Mouse (Mus musculus) right cerebral cortex, adult 18-20 months (tissue): ENCODE data around the gene Ano5.

Experiments used
- DNase-seq: peaks from one replicate; pipeline ENCODE4 v3.0.0; 2022; ENCODE audit warnings: mixed read lengths

The Ano5 gene

DNA sequence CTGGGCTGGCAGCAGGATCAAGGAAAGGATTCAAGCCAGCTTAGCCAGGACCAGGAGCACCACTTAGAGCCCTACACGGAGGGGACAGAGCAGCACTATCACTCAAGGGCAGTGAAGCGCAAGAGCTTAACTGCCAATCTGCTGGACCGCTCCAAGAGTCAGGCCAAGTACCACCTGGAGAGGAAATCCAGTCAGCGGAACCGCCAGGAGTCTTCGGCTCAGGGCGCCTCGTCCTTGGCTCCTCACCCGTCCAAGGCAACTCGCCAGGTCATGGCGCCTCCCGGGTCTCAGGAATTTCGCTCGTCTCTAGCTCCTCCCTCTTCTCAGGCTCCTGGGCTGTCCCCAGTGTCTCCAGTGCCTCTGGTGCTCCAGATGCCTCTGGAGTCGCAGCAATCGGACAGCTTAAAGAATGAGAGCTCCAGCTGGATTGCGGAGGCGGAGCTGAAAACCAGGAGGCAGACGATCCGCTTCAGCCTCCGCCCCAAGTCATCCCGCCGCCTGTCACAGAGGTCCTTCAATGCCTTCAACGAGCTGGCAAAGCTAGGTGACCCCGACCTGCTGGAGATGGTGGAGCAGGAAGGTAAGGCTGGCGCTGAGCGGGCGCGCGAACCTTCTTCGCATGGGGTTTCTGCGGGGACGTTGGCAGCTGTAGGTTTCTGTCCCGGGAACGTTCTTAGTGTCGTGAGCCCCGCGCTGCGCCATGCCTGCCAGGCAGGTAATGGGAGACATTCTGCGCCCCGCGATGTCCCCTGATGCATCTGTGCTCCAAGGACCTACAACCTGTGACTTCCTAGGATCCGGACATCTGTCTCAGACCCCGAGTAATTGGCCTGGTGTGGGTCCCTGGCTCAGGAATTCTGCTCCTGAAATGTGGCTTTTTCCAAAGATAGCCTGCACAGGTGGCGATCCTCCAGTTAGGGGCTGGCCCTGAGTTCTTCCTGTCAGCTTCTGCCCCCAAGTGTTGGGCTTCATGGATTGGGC is at the start of gene Ano5:
TSS of gene Ano5 (plus strand) at position 359 of the 981 bp plus-strand sequence.
- peak; percentile 34 for DNase-seq

- no peak for DNase-seq
Measured at GRCm38 (mm10) chr7:51499396-51499795, 11.4 kb upstream of the Ano5 start.

DNA sequence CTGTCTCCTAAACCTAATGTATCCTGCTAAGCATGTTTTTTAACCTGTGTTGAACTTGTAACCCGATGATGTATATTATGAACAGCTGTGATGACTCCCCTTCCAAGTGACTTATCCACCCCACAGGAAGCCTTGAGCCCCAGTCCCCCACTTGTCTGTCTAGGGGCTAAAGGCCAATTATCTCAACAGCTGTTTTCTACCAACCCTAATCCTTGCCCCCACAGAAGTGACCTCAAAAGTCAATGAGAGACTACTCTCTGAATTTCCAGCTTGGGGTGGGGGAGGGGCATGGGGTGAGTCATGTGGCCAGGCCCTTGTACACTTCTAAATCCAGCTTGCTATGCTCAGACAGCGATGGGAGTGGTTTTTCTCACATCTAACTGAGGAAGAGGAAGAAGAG is 6.9 kb upstream of the Ano5 start:
- DNase-seq: no peak

DNA sequence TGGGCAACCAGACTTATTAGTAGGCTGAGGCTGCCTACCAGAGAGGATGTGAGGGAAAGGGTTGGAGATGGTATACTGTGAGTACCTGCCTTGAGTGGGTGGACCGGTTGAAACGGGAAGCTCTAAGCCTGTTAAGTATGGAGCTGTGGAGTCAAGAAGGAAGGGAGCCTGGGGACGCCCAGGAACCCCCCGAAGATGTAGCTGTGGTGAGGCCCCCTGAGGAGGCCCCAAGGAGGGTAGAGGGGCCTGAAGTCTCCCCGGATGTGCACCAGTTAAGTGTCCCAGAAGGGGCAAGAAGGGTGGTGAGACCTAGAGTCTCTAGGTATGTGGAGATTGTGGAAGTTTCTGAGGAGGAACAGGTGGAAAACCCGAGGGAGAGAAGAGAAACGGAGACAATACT is 682 bp upstream of the Ano5 start:
- no peak for DNase-seq

DNA sequence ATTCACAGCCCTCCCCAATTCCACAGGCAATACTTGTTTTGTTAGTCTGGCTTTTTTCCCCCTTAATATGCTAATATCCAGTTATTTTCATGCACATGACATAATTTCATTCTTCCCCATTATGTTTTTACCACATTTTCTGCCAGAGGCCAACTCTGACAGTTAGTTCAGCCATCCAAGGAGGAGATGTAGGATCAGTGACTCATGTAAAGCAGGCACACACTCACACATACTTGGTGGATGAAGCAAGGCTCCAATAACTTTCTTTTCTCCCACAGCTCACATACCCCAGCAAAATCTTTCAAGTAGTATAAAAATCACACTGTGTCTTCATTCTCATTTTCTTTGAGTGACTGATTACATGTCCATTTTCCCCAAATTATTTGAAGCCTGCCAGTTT is 28.5 kb downstream of the Ano5 start:
- DNase-seq: no peak

- no peak for DNase-seq
Measured at GRCm38 (mm10) chr7:51540736-51541135, 29.9 kb downstream of the Ano5 start.

- no peak for DNase-seq
Measured at GRCm38 (mm10) chr7:51600021-51600420, 89.2 kb downstream of the Ano5 start.

GRCm38 (mm10) chr7:51603741-51604140 is 92.9 kb downstream of the Ano5 start:
- DNase-seq: no peak

DNA sequence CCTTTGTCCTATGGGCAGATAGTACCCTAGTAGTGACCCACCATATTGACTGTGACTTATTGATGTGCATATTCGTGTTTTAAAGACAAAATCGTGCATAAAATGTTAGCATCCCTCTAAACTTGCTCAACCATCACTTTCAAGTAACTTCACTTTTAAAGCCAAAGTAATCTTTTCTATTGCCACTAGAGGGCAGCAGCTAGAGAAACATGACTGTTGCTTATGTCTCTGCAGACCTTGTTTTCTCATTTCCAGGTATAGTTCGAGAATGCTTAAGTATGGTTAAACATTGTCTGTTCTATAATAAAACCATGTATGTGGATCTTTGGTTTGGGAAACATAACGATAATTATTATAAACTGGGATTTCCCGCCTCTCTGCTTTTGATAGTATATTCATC is 103.6 kb downstream of the Ano5 start:
- no peak for DNase-seq

DNA sequence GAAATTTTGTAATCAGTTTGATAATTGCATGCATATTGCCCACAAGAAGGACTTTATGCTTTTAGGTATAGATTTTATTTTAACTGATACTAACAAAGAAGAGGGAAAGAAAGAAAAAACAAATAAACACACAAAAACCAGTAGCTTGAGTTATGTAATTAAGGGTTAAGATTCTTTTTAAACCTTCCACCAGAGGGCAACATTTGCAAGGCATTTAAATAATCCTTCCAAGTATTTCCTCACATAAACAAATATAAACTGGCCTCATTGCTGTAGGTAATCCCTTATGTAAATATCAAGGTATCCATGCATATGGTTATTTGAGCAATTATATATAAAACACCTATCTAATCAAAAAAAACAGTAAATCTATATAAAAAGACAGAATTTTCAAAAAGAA is 107.1 kb downstream of the Ano5 start:
- DNase-seq: no peak

DNA sequence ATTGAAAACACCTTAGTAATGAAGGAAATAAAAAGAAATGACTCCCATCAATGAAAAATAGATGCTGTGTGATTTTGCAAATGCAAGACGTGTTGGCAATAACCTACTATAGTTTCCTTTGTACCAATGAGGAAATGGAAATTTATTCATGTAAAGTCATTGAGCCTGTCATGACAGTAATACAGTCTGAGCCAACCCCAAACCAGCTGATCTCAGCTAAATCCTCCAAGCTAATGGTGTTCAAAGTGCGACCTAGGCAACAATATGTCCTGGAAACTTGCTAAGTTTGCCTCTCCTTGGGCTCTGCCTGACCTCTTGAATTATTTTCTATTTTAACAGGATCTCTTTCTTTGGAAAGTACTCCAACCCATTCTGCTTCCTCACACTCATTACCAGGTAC is 107.6 kb downstream of the Ano5 start:
- DNase-seq: no peak

- DNase-seq: no peak
Measured at GRCm38 (mm10) chr7:51619977-51620376, 109.1 kb downstream of the Ano5 start.

- DNase-seq: no peak
Measured at GRCm38 (mm10) chr7:51621694-51622145, 110.9 kb downstream of the Ano5 start, which contains the start of gene Slc17a6. TSS of gene Slc17a6 (plus strand) at chr7:51622006.

DNA sequence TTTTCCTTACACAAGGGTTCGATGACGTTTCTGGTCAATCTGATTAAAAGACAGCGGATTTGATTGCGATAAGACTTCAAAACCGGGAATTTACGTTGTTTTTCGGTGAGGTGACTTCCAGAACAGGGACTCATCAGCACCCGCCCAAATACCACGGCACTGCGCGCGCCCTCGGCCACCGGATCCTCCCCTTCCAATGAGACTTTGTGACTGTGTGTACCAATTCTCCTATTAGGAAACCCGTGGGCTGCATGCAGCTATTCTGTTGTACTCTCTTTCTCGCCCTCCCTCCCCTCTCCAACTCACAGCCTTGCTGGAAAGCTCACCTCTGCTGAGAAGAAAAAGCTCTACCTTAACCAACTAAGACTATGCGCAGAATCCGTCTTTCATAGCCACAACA is 111.4 kb downstream of the Ano5 start:
- DNase-seq: no peak

GRCm38 (mm10) chr7:51622666-51623065 is 111.8 kb downstream of the Ano5 start:
- no peak for DNase-seq

- no peak for DNase-seq
Measured at GRCm38 (mm10) chr7:51624336-51624897, 113.6 kb downstream of the Ano5 start.

DNA sequence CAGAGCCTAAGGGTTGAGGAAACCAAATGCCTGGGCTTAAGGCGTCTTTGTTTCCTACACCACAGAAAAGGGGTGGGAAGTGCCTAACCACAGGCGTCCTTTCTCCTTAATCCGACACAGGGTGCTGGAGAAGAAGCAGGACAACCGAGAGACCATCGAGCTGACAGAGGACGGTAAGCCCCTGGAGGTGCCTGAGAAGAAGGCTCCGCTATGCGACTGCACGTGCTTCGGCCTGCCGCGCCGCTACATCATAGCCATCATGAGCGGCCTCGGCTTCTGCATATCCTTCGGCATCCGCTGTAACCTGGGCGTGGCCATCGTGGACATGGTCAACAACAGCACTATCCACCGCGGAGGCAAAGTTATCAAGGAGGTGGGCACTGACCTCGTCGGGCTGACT is 114.3 kb downstream of the Ano5 start:
- DNase-seq: no peak

DNA sequence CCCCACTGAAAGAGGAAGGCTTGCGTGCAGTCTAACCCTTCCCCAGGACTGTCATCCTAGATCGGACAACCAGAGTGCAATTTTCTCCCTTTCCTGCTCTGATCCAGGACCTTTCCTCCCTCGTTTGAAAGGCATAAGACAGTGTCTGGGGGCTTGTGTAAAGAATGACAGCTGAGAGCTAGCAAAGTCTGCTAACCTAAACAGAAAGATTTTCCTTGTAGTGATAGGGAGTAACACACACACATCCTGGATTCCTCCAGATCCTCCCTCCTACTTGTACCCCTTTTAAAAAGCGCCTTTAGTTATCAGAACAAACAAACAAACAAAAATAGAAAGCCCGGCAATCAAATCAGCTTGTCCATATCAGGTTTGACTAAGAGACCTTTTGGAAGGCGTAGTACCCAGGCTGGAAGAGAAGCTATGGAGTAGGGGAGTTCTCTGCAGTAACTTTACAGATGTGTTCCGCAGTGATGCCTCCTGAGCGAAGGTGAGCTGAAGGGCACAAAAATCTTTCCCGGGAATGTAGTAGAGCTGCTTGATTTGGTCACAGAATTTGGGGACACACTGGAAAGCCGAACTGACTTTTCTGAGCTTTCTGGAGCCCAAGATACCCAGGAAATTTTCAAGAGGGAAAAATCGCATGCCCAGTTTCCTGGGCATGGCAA is 114.9 kb downstream of the Ano5 start:
- DNase-seq: no peak

DNA sequence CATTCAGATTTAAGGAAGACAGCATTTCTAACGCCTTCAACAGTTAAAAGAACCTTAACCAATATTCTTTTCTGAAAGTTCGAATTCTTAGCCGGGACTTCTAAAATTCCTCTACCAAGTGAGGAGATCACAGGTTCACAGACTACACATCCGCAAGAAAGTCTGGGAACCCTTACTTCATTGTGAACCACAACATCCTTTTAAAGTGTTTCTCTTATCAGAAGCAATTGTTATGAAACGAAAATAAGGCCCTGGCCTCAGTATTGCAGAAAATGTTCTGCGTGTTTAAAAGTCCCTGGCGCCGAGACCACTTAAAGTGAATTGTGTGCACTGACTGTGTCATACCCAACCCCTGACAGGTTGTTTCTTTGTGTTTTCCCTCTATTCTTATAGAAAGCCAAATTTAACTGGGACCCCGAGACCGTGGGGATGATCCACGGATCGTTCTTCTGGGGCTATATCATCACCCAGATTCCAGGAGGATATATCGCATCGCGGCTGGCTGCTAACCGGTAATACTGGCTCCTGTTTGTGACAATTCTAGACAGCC is 115.7 kb downstream of the Ano5 start:
- DNase-seq: no peak

DNA sequence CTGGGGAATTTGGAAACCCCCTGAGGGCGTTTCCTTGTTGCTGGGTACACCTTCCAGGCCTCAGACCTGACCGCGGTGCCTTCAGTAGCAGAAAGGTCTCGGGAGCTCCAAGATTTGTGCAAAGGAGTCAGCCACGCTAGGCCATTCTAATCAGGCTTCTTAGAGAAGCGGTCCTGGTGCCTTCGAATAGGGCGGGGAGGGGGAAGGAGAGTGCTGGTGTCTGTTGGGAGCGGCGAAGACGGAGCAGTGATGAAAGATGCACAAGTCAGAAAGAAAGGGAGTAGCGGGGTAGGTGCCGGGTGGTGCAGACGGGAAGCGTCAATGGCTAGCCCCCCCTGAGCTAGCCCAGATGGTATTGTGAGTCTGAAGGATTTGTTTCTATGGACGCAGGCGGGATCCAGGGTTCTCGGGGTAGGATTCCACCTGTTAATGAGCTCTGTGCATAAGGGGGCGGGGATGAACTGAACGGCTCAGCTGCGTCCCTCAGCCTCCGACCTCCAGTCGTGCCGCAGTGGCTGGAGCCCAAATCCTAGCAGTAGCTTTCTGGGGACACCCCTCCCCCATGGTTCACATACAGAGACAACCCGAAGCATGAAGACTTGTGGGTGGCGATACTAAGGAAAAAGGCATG is 116.3 kb downstream of the Ano5 start:
- DNase-seq: no peak

DNA sequence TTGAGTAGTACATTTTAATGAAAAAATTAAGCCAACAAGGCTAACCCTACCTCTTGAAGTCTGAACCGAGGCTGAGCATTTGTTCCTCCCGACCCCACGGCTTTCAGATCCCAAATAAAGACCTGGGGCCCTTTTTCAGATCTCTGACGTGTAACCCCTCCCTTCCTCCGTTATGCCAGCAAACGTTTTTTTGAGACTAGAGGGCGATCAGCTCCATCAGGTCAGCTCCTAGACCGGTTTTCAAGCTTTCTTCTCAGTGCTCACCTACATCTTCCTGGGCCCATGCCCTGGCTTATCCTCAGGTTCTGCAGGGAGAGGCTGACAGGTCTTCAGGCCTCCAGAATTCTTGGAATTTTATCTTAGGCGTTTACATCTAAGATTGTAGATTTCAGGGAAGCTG is 116.8 kb downstream of the Ano5 start:
- no peak for DNase-seq

- no peak for DNase-seq
Measured at GRCm38 (mm10) chr7:51628349-51628748, 117.5 kb downstream of the Ano5 start.

- no peak for DNase-seq
Measured at GRCm38 (mm10) chr7:51629206-51629605, 118.4 kb downstream of the Ano5 start.
